Mouse (Mus musculus): Measurements from ENCODE around the gene Gm15128. TPM values are rescaled to one million over a fixed set of nuclear protein-coding genes. Genes with fewer than 3 reads are reported as not detected.
"Not testable (repeated sequence)": the region's sequence is repeated elsewhere in the genome, so short reads cannot be mapped to it uniquely, and the experiment has no call there.

Gene Gm15128
- polyA plus RNA-seq (2016; fragmentation: Nextera tagmentation; extraction: Ambion mirVana) = not detected in 2 replicates

DNA sequence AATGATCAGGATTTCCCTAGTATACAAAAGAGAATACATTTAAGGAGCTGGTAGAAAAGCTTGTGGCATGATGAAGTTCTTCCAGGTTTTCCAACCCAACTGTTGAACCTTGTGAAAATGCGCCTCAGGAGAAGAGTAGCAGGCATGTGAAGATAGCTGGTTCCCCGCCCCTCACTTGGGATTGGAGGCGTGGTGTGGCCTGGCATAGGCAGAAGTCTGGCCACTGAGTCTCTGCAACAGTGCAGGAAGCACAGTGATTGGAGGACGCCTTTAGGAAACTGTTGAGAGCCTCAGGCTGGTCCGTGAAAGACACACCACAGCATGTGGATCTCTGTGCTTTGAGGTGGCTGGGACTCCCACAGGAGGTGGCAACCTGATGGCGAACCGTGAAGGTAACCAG lies at the start of gene Gm15128:
Gene Gm15128 (plus strand): TSS at position 301 of the 400 bp plus-strand sequence.
- not testable (repeated sequence) for H3K4me1 ChIP-seq (replicated peaks); H3K4me3 ChIP-seq; H3K36me3 ChIP-seq; DNase-seq (ENCODE audit: low spot score); H3K27me3 ChIP-seq (ENCODE audit: insufficient read depth, poor library complexity, severe bottlenecking); H3K27ac ChIP-seq
- H3K9me3 ChIP-seq = peaks cover 14% of the 10 kb centered on the region; the same call in 1 of the 2 replicates
- 81% methylated on average over 7 of the region's 7 CpGs for WGBS

Other genes with a start within 250 kb of the Gm15128 start
- gene Lrch2, start 211.9 kb upstream of the Gm15128 start, polyA plus RNA-seq (2016; fragmentation: Nextera tagmentation; extraction: Ambion mirVana) = 3.5 and 4.5 TPM in 2 replicates
- not detected in 2 replicates for gene Gm15080, start 227.0 kb downstream of the Gm15128 start, polyA plus RNA-seq (2016; fragmentation: Nextera tagmentation; extraction: Ambion mirVana)